Mouse (Mus musculus) cerebellum, postnatal 4 days (tissue): ENCODE measurements around the gene Rcc1.
A peak's percentile ranks its signal among the peaks of the same experiment; 100 is the strongest.

Experiments used
- DNase-seq, 2 experiments: peaks; one replicate each; pipeline ENCODE4 v3.0.0; 2022; ENCODE audit warnings: low spot score in 2 of 2, mixed read lengths in 1 of 2

Rcc1 gene

DNA sequence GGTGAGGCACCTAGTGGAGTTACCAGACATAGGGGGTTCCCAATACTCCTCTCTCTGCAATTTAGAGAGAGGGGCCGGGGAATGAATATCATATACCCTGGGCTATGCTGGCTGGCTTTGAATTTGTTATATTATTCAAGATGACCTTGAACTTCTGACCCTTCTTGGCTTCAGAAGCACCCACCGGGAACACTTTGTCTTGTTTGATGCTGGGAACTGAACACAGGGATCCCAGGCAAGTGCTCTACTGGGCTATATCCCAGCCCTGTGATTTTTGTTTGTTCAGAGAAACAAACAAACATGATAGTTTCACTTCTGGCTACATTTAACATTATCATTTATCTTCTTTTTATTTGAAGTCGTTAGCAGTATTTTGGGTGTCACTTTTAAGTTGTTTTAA is 2.0 kb upstream of the Rcc1 start:
- DNase-seq, result no peak

DNA sequence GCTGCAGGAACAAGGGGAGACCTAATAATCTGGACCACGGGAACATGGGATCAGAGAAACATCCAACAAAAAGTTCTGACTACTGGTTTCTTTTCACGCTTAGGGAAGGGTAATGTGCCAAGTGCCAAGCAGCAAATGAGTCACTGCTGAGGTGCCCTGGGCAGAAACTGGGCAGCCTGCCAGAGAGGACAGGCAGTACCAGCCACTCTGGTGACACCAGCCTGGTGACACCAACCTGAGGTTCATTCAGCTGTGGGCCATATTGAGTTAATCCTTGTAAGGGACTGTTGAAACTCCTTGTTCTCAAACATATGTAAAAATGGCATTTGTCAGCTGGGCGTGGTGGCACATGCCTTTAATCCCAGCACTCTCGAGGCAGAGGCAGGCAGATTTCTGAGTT is 1.2 kb upstream of the Rcc1 start:
- DNase-seq, result no peak

DNA sequence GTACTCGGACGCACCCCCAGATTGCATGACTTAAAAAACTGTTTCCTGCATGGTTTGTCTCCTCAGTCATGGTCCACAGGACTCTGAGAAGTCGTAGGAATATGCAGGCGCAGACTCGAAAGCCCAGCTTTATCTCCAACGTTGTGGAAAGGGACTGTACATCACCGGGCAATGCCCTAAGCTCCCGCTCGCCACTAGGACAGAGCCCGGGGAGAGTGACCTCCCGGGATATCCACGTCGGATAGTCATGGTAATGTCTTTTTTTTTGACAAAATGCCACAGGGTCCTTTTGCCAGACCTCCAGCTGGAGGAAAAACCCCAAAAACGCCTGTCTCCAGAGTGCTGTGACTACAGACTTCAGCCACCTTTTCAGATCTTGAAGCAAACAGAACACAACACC is 666 bp downstream of the Rcc1 start:
- DNase-seq, result no peak

DNA sequence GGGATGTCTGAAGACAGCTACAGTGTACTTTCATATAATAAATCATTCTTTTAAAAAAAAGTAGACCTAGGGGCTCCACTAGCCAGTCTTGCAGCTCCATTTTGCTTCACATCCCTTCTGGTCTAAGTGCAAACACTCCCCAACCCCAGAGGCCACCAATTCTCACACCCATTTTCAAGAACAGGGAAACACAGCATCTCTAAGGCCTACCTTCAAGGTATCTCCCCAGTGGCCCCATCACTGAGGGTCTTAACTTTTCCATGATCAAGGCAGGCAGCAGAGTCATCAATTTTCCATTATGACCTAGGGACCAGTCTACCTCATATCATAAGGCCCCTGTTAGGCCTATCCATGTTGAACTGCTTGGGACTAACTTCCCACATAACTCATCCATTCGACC is 2.0 kb downstream of the Rcc1 start:
- no peak for DNase-seq

DNA sequence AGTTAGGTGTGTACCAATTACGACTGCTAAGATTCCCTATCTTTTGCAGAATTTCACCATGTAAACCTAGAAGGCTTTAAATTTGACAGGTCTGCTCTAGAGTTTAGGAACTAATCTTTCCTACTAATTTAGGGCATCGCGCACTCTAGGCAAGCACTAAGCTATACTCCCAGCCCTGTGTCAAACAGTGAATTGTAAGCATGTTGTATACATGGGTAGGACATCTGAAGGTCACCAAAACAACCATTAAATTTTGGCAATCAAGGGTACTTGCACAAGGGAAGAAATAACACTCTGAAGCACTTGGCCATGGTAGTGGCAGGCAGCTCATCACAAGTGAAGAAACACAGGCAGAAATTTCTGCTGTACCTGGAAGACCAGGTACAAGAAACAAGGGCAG is 2.6 kb downstream of the Rcc1 start:
- no peak for DNase-seq

DNA sequence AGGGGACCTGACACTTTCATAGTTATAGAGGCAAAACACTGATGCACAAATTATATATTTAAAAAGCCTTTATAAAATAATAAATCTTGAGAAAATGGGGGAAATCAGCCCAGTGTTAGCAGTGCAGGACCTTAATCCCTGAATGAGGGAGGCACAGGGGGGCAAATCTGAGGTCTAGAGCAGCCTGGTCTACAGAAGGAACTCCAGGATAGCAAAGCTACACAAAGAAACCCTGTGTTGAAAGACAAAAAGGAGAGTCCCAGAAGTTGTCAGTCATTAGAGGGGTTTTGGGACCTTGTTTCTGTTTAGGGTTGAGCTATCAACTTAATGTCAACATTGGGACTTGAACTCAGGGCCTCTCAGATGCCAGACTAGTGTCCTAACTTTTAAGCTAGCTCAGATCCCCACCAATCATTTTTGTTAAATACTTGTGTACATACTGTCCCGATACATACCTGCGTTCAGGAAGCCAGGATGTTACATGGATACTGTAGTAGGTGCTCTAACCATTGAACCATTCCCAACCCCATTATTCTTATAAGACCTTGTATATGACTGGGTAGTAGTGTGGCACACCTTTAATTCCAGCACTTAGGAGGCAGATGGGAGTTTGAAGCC is 3.2 kb downstream of the Rcc1 start:
- DNase-seq, result no peak

DNA sequence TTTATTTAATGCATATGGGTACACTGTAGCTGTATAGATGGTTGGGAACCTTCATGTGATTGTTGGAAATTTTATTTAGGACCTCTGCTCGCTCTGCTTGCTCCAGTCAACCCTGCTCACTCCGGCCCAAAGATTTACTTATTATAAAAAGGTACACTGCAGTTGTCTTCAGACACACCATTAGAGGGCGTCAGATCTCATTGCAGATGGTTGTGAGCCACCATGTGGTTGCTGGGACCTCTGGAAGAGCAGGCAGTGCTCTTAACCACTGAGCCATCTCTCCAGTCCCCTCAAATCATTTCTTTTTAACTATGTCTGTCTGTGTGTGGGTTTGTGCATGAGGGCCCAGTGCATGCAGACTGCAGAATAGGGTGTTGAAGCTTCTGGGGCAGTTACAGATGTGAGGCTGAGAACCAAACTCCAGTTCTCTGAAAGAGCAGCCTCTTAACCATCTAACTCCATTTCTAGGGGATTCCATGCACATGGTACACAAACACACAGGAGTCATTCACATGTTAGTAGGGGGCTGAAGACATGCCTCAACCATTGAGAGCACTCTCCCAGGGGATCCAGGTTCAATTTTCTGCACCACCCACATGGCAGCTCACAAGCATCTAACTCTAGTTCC is 3.8 kb downstream of the Rcc1 start:
- no peak for DNase-seq

DNA sequence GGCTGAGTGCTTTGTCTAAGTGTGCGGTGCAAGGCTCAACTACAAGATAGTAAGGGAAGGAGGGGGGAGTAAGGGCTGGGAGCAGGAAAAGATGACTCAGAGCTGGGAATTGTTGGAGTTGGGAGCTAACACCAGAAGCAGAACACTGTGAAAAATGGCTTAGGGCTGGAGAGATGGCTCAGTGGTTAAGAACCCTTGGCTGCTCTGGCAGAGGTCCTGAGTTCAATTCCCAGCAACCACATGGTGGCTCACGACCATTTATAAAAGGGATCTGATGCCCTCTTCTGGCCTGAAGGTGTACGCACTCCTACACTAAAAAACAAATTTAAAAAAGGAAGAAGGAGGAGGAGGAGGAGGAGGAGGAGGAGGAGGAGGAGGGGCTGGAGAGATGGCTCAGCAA is 6.7 kb downstream of the Rcc1 start:
- no peak for DNase-seq

DNA sequence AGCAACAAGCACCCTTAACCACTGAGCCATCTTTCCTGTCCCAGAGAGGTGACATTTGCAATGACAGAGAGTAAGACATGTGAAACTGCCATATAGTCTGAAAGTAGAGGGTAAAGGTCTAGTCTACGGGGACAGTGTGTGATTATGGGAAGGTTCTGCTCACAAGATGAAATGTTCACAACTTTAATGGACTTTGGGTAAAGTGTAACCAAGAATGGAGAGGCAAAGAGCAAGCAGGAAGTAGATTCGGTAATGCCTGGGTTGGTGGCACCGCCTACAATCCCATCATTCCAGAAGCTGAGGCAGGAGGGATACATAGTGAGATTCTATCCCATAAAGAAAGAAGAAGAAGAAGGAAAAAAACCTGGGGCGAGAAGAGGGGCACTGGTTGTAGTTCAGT is 7.1 kb downstream of the Rcc1 start:
- DNase-seq, result no peak

DNA sequence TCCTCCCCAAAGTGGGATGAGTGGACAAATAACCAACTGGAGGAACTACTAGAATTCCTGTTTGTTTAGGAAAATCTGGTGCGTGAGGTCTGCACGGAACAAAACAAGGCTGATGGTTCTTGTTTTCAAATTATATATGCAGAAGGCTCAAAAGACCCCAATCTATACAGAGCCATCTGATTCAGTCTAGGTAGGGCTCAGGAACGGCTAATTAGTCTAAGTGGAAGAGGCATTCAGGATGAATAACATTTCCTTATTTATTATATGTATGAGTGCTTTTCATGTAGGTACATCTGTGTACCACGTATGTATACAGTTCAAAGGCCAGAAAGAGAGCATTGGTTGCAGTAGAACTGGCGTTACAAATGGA is 7.6 kb downstream of the Rcc1 start:
- no peak for DNase-seq

DNA sequence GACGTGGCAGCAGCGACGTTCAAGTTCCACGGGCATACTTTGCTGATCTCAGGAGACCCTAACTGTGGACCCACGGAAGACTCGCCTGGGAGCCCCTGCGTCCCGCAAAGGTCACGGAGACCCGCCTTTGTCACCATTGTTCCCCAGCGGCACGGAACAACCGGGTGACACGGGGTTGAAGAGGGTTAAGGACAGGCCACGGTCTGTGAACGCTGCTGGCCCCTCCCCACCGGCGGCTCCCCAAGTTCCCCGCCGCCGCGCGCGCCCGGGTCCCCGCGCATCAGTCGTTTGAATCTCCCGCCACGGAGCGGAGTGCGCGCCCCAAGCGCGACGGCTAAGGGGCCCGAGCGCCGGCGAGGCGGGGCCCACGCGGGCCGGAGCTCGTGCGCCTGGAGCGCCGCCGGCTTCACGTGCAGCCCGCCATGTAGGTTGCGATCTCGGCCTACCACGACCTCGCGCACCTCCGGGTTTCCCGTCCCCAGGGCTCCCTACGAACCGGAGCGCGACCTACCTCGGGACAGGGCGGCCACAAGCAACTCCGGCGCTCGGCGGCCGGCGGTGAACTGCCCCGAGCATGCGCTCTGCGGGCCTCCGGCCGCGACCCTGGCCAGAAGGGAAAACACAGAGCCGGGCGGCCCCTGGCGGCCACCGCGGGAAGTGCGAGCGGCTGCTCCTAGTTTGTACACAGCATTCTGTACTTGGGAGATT is 8.1 kb downstream of the Rcc1 start:
- DNase-seq, result peak; percentile 98 to 99

DNA sequence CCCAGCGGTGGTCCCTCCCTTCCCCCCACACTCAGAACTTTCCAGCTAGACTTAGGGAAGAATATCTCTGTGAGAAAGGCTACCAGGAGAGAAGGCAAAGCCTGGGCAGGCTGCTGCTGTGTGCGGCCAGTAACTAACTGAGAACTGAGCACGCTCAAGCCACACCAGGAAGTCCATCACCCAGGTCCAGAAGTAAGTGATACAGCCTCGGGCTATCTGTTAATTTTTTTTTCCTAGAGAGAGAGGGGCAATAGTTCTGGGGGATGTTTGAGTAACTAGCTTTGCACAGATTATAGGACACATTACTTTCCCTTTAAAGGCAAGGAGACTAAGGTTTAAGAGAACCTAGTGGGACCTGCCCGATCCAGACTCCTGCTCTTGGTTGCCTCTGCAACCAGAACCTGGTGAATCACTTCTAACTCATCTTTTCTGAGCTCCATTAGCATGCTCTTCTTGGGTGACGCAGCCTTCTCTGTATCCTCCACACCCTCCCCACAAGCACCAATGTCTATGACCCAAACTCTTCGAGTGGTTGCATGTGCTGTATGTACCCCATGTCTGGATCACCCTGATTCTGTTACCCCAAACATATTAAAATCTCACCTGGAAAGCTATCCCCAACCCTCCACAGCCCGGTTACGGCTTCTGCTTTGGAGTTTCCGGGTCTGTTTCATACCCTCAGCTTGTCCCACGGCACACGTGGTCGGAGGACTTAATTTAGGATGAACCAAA is 8.8 kb downstream of the Rcc1 start:
- DNase-seq, result no peak

DNA sequence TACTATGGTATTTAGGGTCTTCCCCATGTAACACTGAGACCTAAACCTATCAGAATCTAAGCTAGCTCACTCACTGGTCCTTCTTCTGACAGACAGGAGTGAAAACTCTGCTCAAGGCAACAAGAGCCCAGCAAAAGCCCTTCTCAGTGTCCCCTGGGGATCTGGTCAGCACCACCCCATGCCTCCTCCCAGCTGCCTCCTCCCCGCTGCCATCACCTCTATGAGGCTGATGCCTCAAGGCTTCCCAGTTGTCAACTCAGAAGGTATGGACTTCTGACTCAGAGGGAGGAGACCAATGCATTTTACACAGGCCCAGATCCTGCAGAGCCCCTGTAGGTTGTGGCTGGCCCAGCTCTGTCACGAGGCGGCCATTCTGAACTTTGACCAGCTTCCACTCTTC is 12.0 kb downstream of the Rcc1 start:
- DNase-seq, result no peak

DNA sequence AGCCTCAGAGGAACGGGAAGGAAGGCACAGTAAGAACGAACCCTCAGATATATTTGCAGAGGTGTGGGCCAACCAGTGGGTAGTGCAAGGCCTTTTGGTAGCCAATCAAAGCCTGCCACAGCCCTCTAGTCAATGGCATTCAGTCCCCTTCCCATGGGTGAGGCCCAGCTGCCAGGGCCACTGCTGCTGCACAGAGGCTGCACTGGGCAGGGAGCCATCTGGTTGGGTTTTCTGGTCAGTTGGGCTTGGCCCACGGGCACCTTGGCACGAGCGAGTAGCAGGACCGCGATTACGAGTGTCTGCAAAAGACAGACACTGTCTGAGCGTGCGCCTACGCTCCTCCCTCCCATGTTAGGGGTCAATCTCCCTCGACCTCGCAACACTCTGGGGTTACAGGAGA is 14.5 kb downstream of the Rcc1 start:
- DNase-seq, result peak in 1 of 2 experiments; percentile 71

DNA sequence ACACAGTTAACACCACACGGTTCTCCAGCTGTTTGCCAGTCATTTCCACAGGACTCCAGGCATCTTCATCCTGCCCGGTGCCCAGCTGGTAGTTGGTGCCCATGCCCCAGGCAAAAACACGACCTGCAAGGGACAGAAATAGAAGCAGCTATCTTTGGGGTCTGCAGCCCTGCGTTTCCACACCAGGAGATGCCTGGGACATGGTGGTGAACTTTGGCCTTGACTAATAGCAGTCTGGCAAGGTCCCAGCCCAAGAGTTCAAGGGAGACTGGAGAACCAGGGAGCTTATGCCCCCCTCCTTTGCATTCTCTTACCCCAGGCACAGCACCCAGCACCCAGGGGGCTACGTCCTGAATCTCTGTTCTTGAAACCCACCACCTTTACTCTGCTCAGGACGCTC is 20.5 kb downstream of the Rcc1 start:
- no peak for DNase-seq

DNA sequence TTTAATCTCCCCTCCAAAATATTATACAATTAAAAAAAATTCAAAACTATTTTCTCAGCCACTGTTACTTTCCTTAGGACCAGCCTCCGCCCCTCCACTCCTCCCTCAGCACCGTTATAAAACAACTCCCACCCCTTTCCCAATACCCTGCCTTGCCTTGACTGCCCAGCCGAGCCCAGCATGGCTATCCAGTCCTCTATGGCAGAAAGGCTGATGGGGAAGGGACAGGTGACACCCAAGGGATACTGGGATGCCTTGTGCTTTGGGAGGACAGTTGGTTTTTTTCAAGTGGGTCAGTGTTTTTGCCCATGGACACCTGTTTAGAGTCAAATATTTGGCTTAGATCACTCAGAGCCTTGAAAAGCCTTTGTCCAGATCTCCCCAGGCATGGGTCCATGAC is 21.4 kb downstream of the Rcc1 start:
- no peak for DNase-seq

DNA sequence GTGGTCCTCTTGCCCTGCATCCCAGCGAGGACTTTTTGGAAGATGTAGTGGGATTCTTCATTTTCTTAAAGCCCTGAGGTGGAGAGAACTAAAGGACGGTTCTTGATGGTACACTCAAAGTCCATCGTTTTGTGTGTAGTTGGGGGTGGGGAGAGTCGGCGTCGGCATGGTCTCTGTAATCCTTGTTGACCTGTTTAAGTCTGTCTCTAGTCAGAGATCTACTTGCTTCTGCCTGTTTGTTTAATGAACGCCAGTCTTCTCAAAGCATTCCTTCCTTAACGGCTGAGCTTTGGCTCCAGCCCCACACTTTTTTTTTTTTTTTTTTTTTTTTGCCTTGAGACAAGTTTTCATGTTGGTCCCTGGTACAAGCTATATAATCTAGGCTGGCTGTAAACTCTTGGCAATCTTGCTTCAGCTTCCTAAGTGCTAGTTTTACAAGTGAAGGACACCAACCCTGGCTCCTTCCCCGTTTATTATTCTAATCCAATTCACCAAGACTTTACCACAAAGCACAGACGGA is 23.5 kb downstream of the Rcc1 start:
- DNase-seq, result no peak

DNA sequence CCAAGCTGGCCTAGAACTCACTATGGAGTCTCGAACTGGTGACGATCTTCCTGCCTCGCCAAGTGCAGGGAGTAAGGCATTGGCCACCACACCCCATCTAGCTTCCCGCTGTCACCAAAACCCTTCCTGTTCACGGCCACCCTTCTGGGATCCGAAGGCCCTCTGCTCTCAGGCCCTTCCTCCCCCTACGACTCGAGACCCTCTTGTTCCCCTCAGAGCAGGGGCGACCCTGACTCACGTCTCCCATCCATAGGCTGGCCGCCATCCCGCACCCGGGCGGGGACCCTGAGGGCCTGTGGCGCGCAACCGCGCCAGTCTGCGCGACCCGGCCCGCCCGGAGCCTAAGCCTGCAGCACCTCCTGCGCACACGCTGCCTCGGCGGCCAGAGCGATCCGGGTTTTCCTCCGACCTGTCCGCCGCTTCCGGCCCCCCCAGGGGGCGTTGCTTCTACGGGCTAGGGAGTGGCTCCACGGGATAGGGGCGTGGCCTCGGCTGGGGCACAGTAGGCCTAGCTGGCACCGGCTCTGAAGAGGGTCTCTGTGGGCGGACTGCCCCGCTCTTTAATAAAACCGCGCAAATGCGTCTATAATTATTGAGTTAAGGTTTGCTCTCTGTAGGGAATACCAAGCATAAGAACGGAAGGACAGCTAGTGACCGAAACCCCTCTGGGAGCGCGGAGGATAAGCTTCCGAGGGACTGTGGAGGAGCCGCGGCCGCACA is 24.1 kb downstream of the Rcc1 start, which contains the start of gene Trnau1ap:
TSS of gene Trnau1ap (minus strand) at position 424 of the 720 bp plus-strand sequence.
- peak; percentile 72 to 84 for DNase-seq

DNA sequence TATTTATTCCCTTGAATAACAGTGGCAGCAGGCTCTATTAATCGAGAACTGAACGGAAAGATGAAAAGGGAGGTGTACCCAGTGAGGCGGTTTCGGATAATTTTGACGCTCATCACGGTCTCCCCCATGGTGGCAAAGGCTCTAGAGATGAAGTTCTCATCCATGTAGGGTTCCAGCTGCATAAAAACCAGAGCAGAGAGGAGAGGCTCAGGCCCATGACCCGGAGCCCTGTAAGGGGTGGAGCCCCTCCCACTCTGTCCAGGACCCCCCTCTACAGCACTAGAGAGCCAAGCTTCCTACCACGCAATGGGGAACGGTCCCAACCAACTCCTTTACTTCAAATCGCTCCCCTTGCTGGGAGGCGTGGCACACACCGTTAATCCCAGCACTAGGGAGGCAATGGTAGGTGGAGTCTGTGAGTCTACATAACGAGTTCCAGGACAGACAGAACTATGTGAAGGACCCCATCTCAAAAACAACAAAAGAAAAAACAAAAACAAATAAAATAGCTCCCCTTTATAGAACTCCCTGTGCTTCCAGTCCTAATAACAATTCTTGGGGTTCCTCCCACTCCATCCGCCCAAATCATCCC is 24.9 kb downstream of the Rcc1 start:
- DNase-seq, result no peak

DNA sequence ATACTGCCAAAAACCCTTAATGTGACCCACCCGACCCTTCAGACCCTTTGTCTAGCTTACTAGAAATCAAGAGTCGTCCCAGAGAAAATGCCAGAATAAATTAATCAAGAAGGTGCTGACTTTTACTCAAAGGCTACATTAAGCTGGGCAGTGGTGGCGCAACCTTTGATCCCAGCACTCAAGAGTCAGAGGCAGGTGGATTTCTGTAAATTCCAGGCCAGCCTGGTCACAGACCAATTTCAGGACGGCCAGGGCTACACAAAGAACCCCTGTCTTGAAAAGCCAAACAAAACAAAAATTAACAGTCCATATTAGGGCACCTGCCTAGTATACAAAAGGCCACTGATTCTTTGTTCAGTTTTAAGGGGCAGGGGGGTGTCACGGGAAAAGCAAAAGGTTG is 26.9 kb downstream of the Rcc1 start:
- no peak for DNase-seq

DNA sequence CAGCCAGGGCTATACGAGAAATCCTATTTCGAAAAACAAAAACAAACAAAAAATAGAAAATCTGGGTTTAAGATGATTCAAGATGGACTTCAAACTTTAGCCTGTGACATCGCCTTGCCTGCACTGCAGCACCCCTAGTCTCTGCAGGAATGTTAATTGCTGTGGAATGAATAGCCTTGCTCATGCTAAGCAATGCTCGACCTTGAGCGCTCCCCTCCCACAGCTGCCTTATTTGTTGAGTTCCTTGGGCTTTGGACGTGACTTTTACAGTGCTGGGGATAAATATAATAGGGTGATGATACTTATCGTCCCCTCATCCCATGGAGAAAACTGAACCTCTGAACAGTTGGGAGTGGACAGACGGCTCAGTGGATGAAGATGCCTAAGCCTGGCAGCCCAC is 37.7 kb downstream of the Rcc1 start:
- DNase-seq, result no peak
